Mouse (Mus musculus) right cerebral cortex, postnatal 10 days (tissue): ENCODE results near the gene Fank1.
"Not testable (repeated sequence)": the region's sequence is repeated elsewhere in the genome, so short reads cannot be mapped to it uniquely, and the experiment has no call there.

Experiments used
- DNase-seq, 2 experiments: peaks; one replicate each; pipeline ENCODE4 v3.0.0; 2021; ENCODE audit warnings: low spot score in 2 of 2

Fank1 gene

DNA sequence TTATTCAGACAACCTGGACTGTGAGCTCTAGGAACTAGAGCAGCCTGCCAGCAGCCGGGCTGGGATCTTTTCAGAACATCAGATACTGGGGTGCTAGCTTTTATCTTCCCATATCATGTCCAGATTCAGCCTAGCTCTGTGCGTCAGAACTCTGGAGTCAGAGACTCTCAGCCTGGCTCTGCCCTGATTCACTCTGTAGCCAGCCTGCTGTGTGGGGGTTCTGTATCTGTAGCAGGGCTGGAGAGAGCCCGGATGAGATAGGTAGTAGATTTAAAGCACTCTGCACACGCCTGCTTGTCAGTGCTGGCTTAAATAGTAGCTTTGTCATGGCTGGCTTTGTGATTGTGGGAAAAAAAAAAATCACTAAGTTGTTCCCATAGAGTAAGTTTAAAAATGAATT, 51.9 kb downstream of the Fank1 start:
- DNase-seq = no peak

- DNase-seq = no peak
Observed at GRCm38 (mm10) chr7:133829579-133829978, 52.9 kb downstream of the Fank1 start.

- DNase-seq = peak; percentile 84 to 85
Observed at GRCm38 (mm10) chr7:133839546-133839945, 62.9 kb downstream of the Fank1 start.

GRCm38 (mm10) chr7:133842079-133842478, 65.4 kb downstream of the Fank1 start:
- no peak for DNase-seq

- DNase-seq = no peak
Observed at GRCm38 (mm10) chr7:133847175-133847574, 70.5 kb downstream of the Fank1 start.

DNA sequence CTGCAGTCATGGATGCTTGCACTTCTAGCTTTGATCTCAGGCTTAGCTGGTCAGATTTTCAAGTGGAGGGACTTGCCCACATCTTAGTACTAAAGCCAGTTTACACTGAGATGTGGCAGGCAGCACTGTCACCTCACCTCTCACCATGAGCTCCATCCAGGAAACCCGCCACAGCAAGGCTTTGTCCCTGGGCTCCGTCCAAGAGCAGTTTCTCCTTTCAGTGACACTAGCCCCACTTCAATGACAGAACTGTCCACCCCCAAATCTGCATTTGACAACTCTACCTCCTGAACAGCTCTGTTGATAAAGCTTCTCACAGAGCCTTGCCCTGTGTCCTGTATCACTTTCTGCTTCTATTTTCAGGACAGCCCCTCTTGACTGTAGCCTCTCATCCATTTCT, 71.5 kb downstream of the Fank1 start:
- no peak for DNase-seq

DNA sequence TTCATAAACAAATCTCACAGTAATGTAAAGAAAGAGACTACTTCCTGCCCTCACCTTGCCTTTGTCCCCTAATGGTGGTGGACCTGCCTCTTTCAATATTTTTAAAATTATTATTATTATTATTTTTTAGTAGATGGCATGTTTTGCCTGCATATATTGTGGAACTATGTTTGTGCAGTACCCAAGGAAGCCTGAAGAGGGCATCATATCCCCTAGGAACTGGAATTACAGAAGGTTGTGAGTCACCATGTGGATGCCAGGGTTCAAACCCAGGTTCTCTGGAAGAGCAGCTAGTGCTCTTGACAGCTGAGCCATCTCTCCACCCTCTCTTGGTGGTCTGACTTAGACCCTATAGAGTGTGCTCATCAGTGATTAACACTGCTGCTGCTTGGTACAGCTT, 74.1 kb downstream of the Fank1 start:
- no peak for DNase-seq

GRCm38 (mm10) chr7:133856278-133856677, 79.6 kb downstream of the Fank1 start:
- DNase-seq = peak; percentile 83 to 89

GRCm38 (mm10) chr7:133858506-133858905, 81.8 kb downstream of the Fank1 start:
- DNase-seq = peak in 1 of 2 experiments; percentile 35

DNA sequence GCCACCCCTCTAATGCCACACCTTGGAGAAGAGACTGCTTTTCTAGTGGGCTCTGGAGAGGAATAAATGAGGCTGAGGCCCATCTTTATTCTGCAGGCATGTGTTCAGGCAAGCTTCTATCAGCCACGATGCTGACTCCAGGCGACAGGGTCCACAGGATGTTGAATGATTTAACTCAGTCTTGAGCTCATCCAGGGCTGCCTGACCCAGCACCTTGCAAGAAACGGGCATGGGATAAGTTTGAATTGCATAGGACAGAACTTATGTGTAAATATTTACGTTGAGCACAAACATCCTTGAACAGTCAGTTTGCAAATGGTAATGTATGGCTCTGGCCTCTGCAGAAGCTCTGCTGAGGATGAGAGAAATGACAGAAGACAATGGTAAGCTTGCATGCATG, 82.9 kb downstream of the Fank1 start:
- no peak for DNase-seq

DNA sequence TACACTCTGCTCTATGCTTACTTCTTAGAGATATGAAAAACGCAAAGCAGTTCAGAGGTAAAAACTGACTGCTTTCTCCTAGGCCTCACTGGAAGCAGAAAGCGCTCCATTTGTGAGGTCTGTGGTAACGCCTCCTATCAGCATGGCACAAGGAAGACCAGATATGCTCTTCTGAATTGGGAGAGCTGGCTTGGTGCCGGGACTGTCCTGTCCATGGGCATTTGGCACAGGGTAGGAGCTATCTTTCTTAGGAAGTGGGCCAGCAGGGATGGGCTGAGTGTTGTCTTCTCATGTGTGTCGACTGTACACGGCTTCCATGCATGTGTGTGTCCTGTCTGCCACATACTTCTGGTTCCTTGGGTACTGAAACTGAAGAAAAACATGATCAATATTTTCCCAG, 85.6 kb downstream of the Fank1 start:
- DNase-seq = no peak

- DNase-seq = no peak
Observed at GRCm38 (mm10) chr7:133862723-133863122, 86.1 kb downstream of the Fank1 start.

DNA sequence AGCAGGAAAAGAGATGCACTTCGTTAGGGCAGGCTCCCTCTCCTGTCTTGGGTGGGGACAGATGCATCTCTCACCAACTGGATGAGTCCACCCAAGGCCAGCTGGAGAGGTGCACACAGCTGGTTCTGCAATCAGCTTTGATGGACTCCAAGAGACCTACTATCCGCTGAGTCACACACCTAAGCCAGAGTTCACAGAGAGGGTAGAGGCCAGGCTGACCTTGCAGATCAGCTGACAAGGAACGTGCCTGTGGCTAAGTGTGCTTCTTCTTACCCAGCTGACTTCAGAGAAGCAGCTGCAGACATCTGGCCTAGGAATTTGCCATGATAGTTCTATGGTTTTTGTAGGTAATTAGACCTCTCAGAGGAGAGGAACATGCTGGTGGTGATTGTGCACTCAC, 86.5 kb downstream of the Fank1 start:
- no peak for DNase-seq

DNA sequence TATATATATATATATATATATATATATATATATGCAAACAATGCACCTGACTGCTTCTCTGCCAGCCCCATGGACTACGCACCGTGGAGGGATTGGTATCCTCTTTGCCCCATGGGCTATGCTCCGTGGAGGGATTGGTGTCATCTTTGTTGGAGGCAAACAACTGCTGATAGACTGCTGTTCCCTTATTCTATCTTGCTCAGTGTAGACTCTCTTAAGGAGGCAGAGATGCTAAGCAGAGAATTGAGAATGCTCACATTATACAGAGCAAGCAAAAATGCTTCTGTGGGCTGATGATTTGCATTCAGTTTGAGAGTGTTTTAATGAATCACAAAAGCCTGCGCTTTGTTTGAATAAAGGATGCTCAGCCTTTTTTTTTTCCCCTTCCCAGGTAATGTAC, 87.0 kb downstream of the Fank1 start:
- no peak for DNase-seq

DNA sequence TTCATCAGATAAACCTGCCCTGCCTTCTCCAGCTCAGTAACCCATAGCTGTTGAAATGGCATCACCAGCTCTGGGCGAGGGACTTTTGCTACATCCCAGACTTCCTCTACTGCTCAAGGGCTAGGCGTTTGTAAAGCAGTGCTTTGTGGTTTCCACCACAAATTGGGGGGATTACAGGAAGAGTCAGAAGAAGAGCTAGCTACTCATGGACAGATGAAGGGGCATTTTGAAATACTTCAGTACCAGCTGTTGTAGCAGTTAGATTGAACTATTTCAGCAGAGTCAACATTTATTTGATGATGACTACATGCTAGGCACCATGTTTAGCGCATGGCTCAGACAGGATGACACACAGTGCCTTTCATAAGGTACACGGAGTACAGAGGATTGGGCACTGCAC, 93.6 kb downstream of the Fank1 start:
- no peak for DNase-seq

- DNase-seq = no peak
Observed at GRCm38 (mm10) chr7:133872701-133873100, 96.0 kb downstream of the Fank1 start.

GRCm38 (mm10) chr7:133876139-133876538, 99.5 kb downstream of the Fank1 start:
- DNase-seq = no peak

GRCm38 (mm10) chr7:133876646-133877342, 100.1 kb downstream of the Fank1 start:
- DNase-seq = no peak

DNA sequence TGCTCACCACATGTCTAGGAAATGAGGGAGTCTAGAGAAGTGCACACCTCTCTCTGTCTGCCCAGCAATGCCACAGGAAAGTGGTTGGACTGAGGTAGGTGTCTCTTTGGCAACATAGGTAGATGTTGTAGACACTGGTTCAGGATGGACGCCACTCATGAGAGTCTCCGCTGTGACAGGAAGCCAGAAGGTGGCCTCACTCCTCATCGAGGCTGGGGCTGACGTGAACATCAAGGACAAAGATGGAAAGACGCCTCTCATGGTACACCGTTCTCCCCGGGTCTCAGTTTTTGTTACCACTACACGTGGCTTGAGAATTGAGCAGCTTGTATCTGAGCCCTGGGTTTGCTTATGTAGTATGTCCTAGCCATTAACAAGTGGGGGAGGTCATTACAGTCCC, 103.1 kb downstream of the Fank1 start:
- no peak for DNase-seq

GRCm38 (mm10) chr7:133884759-133885431, 108.2 kb downstream of the Fank1 start:
- not testable (repeated sequence) for DNase-seq

GRCm38 (mm10) chr7:133888926-133889920, 112.6 kb downstream of the Fank1 start:
- DNase-seq = no peak

DNA sequence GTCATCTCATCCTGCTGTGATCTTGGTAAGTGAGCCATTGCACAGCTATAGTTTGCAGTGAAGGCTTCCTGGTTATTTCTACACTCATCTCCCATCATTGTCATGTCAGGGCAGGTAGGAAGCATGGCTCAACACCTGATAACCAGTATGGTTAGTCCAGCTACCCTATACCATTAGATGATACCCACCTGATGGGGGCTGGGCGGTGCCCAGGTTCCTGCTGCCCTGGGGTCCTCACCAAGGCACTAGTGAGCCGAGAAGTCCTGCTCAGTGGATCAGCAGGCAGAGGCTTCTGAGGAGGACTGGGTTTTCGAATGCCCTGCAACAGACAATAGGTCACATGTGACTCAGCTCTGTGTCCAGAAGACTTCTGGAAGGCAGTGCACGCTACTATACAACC, 113.3 kb downstream of the Fank1 start:
- DNase-seq = no peak
